Mouse (Mus musculus): ENCODE results near the gene Slc16a14.

GRCm38 (mm10) chr1:84924134-84924533 is 10.8 kb downstream of the Slc16a14 start:
- TF ChIP-seq CTCF (IDR thresholded peaks at IDR 0.05; ENCODE audit: low read depth), result no peak
- TF ChIP-seq EP300 (IDR thresholded peaks at IDR 0.05; ENCODE audit: low read depth), result no peak
